Mouse (Mus musculus) heart, postnatal 4 days (tissue): Measurements from ENCODE around the gene Cd200r4. TPM values are rescaled to one million over a fixed set of nuclear protein-coding genes. Genes with fewer than 3 reads are reported as not detected.
"Not testable (repeated sequence)": the region's sequence is repeated elsewhere in the genome, so short reads cannot be mapped to it uniquely, and the experiment has no call there.

Experiments
- DNase-seq: peaks from one replicate; pipeline ENCODE4 v3.0.0; 2021
- total RNA-seq, 2 experiments: library from RNA; stranded (reverse); gene quantifications; 2 replicates each; pipeline ENCODE4 v1.2.3; 2021

Gene Cd200r4
- total RNA-seq, result not detected

DNA sequence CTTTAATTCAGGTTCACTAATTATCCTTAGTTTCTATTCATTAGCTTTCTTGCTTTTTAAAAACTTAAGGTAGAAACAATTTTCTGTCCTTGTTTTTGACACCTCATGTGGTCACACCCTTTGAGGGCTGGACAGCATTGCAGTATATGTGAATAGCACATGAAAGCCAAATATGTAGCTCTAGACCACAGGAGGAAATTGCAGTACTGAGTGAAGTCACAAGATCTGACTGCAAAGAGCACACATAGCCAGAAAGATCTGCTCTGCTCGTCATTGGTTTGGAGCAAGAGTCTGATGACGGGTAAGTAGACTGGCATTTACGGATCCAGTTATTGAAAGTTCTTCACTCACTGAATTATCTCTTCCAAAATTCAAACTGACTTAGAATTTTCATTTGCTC lies at the start of gene Cd200r4:
Gene Cd200r4, plus strand, starts transcription at position 190 of the 400 bp plus-strand sequence.
- DNase-seq, result no peak

DNA sequence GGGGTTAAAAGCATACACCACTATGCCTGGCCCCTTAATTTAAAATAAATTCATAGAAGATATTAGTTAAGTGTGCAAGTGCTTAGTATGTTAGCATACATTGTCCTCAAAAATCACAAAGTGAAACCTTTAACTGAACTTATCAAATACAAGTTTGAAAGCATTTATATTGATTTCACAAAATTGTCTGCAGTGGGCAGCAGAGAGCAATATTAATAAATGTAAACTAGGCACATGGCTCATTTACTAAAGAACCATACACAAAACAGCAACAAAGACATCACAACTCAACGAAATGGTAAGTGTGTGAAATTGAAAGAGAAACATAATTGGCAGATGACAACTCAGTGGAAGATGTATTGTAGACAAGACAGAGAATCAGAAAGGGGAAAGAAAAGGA lies 49.7 kb upstream of the Cd200r4 start:
- no peak for DNase-seq

DNA sequence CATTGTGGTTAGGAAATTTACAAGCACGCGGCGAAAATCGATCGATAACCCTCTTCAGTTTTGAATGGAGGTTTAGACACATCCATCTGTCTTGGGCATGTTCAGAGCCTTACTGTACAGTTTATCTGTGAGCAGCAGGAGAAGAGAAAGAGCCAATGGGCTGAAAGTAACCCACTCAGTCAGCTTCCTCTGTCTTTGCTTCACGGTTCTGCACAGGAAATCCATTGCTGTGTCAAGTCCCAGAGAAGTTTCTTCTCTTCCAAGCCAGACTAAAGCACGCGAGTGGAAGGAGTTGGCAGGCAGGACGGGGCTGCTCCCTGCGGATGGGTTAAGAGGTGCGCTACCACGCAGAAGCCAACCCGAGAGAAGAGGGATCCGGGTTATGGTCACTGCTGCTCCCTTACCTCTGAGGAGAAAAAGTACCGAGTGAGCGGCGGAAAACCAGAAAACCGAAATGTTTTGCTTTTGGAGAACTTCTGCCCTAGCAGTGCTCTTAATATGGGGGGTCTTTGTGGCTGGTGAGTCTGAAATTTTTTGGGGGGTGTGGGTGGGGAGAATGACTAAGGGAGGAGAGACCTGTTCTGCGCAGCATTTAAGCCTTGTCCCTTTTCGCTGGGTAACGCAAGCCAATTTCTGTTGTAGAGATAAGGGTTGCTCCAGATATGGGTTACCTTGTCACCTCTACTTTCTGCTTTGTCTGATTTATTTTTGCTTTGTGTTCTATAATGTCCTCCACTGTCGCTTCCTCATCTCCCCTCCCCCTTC lies 45.8 kb upstream of the Cd200r4 start, which contains the start of gene Cd200r1:
Gene Cd200r1, plus strand, starts transcription at position 182 of the 765 bp plus-strand sequence.
- no peak for DNase-seq

DNA sequence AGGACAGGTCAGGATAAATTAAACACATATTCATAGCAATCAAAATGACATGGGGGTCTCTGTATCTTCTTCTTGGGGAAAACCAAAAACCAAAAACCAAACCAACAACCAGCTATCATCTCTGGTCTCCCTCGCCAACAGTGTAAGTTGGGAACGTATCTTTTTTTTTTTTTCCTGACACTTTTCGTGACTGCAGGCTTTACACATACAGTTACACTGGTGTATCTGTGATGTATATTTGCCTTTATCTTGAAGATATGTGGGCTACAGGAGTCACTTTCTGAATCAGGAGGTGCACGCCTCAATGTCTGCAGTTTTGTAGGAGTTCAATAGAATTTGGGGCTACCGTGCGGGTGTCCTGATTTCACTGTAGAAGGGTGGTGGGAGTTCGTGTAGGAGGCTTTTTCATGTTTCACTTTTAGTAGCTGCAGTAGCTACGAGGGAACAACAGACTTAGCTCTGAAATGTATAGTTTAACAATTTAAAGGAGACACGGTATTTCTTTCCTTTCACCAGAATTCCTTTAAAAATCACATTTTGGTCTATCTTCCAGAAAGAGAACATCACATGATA lies 45.1 kb upstream of the Cd200r4 start:
- DNase-seq, result no peak

DNA sequence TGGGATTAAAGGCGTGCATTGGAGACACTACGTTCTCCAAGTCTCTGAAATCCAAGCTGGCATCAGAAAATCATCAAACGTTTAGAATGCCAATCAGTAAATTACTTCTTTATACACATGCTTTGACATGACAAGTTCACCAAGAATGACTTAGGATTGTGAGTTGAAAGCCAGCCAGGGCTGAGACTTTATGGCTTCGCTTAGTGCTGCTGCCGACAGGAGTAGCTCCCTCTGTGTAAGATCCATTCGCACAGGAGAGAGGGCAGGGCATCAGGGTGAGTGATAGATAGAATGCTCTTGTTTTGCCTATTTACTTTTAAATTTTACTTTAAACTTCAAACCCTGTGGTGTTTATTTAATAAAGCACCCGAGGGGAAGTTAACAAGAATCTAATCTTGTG lies 44.0 kb upstream of the Cd200r4 start:
- no peak for DNase-seq

DNA sequence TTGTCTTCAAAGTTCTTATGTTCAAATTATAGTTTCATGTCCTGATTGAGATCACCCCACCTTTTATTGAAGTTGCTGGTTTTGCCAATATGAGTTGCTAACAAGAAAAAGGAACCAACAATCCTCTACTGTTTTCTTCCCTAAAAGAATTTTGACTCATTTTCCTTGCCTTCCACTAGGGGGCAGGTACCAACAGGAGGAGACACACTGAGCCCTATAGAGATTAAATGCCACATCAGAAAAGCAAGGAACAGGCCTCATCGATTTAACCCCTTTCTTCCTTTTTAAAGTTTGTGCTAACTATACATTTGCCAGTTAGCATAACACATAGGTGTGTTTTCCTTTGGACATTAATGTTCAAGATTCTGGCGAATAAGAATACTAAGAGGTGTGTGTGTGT lies 43.6 kb upstream of the Cd200r4 start:
- no peak for DNase-seq

DNA sequence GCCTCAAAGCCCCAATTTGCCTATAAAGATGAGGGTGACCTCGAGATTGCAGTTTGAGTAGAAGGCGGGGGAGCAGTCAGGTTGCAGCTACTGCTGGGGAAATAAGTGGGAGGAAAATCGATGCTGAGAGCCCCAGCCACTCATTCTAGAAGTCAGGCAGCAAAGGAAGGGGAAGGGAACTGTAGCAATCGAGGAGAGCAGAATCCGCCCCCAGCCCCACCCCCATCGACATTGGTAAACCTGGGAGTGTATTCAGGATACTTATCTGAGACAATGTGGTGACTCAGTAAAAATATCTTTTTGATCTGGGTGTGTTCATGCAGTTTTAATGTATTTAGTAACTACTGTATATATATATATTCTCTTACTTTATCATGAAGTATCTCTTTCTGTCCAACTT lies 39.0 kb upstream of the Cd200r4 start:
- DNase-seq, result no peak

DNA sequence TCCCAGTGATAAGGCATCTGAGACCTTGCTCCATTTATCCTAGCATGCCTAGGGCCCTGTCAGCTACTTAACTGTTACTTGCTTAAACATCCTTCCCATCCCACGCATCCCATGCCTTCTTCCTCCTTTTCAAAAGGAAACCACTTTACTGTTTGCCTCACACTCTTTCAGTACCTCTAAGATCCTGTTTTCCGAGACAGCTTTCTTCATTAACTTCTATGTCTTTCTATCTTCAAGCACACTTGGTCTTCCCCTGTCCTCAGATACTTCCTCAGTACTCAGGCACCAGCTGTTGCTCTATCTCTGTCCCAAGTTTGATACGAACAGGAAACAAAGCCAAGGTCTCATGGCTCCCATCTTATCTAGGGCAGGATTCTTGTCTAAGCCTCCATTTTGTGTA lies 37.9 kb upstream of the Cd200r4 start:
- DNase-seq, result no peak

DNA sequence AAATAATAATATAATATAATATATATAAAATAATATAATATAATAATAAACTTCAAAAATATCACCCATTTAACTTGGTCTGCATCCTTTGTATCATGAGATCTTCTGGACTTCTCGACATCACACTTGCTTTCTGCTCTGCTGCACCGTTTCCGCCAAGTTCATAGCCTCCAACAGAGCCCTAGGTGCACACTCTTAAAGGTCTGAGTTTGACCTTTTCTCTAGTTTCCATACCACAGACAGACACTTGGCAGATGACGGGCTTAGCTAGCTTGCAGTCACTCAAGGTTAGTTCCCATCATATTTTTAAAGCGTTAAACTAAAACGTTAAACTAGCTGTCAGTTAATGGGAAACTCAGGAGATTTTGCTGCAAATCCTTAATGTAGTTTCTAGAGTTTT lies 37.3 kb upstream of the Cd200r4 start:
- DNase-seq, result no peak

DNA sequence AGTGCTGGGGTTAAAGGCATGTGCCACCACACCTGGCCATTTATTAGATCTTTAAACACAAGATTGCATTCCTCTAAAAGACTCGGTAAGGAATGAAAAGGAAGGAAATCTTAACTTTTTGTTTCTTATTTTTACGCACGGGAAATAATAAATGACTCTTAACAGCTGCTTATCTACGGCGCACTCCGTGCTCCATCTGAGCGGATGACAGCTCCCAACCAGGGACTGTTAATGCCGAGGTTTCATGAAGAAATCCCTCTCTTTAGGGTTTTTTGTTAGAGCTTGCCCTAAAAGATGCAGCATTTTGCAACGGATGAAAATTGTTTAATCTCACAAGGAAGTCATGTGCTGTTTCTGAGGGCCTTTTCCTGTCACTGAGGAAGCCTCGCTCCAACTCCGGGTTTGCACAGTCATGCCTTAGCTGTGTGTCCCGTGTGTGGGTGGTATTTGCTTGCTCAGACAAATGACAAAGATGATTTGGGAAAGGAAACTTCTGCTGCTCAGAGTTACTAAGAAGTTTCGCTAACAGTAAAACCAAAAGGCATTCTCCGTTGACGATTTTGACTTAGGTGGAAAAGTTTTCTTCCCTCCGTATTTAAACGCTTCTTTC lies 32.9 kb upstream of the Cd200r4 start:
- DNase-seq, result peak; percentile 23

DNA sequence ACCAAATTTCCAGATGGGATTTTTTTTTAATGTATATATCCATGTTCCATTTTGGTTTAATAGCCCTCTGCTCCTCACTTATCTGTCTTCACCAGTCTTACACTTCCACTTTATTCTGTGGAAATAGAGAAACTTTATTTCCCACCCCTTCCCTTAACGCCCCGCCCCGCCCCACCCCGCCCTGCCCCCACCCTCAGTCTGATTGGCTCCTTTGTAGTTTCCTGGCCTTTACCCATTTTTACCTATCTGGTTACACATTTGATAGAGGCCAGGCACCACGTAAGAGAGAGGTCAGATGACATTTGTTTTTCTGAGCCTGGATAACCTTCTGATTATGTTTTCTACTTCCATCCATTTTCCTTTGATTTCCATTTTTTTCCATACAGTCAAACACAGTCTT lies 32.0 kb upstream of the Cd200r4 start:
- no peak for DNase-seq

DNA sequence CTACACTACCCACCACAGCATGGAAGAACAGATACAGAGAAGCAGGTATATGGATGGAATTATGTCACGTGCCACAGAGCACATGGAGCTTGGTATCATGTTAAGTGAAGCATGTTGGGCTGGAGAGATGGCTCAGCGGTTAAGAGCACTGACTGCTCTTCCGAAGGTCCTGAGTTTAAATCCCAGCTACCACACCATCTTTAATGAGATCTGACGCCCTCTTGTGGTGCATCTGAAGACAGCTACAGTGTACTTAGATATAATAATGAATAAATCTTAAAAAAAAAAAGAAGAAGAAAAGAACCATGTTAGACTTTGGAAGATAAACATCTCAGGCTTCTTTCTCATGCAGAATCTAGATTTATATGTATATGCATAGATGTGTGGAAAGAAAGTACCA lies 30.8 kb upstream of the Cd200r4 start:
- no peak for DNase-seq

DNA sequence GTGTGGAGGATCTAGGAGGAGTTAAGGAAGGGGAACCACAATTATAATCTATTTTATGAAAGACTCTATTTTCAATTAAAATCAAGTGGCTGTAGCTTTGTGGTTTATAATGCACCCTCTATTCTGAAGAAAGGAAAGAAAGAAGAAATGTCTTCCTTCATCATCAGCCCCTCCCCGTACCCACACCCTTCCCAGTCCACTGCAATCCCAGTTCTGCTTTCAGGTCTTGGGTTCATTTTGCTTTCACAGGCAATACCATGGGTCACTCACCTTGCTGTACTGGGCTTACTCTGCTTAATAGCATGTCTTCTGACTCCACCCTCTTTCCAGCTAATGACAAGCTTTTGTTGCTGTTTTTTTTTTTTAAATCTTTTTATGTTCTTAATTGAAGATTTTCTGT lies 24.6 kb upstream of the Cd200r4 start:
- no peak for DNase-seq

DNA sequence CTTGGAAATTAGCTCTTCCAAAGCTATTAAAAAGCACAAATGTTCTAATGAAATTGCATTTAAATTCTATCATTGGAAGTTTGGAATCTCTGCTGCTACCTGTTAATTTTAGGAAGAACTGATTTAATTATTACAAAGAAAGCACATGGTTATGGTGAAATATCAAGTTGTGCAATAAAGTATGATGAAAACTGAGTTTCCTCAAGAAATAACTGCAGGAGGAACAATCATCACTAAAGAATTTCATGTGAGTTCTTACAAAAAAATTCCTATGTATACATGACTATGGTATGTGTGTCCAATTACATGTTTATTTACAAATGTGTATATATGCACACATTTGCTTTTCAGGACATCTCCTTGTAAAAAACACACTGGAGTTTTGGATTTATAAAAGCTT lies 17.1 kb upstream of the Cd200r4 start:
- DNase-seq, result no peak

DNA sequence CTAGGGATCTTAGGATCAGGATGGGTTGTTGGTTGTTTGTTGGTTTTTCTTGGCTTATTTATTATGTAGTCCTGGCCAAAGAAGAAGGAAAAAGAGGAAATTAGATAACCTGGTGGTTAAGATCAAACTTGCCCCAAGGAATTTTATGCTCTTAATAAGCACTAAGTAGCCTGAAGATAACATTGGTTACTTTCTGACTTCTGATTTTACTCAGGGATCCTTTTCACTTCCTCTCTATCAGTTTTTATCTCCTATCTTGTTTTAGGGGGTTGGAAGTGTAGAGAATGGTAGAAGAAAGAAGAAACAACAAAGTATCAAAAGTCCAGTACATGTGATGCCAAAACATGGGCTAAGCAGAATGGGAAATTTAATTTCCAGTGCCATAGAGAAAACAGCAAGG lies 5.6 kb upstream of the Cd200r4 start:
- DNase-seq, result no peak

DNA sequence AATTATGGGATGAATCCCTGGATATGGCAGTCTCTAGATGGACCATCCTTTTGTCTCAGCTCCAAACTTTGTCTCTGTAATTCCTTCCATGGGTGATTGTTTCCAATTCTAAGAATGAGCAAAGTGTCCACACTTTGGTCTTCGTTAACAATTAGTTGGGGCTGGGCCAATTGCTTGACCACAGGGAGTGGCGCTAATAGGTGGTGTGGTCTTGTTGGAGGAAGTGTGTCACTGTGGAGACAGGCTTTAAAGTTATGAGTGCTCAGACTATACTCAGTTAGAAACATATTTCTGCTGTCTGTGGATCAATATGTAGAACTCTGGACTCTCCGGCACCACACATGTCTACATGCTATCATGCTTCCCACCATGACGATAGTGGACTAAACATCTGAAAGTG lies 1.3 kb upstream of the Cd200r4 start:
- not testable (repeated sequence) for DNase-seq

DNA sequence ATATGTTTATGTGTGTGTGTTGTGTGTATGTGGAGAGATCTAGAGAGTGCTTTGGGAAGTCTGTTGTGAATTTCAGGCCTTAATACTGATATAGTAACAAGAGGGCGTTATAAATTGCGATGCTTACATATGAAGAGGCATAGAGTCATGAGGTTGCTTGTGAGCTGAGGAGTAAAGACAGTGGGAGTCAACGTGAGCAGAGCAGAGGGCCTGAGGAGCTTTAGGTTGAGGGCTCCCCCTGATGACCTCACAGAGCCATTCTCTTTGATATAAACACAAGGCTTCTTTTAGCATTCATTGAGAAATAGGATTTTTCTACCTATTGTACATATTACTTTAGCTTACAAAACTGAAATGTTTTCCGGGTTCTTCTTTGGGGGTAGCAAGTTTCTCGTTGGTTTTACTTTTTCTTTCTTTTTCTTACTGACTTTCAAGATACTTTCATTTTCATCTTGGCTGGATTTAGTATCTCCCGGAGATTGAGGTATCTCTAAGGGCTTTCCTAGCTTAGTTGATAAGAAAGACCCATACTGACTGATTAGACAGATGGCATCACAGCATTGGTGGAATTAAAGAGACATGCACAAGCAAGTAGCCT lies 1.0 kb downstream of the Cd200r4 start:
- no peak for DNase-seq

DNA sequence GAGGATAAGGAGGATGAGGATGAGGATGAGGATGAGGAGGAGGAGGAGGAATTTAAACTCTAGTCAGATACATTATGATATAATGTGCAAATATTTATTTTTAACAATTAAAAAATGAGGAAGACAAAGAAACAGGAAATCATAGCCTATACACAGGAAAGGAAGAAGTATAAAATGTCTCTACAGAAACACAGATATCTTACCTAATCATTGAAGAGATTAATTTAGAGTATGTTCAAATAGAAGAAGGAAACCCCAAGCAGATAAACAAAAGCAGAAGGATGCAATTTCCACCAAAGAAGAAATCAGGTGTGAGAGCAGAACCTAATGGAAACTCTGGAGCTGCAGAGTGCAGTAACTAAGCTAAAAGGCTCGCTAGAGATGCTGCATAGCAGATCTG lies 6.5 kb downstream of the Cd200r4 start:
- DNase-seq, result no peak

DNA sequence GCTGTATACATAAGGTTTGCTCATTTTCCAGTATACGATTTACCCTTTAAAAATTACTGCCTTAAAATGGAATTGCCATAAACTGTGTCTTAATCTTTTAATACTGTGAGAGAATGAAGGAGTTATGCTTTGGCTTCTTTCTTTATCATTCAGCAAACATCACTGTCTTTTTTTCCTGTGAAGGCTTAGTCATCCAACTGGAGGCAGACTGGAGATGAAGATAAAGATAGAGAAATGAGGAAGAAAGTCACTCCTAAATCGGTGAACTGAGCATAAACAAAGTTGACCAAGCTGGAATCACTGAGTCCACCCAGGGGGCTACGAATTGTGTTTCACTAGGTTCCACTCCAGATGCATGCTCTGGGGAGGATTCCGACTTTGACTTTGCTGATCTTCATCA lies 9.0 kb downstream of the Cd200r4 start:
- DNase-seq, result no peak

DNA sequence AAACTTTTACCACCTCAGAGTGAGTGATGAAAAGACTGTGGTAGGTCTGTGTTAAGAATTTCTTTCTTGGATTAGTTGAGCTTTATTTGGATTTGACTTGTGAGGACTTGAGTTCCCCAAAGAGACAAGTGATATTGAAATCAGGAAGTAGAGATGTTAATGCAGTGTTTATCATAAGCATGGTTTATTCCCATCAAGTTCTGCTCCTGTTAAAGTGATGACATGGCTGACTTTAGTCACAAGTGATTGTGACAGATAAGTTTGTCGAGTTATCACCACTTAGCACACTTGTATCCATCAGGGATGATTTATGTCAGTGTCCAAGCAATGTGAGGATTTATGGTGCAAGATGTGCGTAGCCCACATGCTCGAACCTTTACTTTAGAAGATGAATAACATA lies 20.8 kb downstream of the Cd200r4 start:
- DNase-seq, result no peak

DNA sequence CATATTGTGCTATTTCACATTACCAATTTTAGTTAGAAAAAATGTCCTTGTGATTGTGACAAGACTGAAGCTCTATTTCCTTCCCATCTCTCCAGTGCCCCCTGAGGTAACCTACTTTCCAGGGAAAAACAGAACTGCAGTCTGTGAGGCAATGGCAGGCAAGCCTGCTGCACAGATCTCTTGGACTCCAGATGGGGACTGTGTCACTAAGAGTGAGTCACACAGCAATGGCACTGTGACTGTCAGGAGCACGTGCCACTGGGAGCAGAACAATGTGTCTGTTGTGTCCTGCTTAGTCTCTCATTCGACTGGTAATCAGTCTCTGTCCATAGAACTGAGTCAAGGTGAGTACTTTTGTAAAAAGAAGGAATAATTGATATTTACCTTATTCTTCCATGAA lies 21.7 kb downstream of the Cd200r4 start:
- not testable (repeated sequence) for DNase-seq

DNA sequence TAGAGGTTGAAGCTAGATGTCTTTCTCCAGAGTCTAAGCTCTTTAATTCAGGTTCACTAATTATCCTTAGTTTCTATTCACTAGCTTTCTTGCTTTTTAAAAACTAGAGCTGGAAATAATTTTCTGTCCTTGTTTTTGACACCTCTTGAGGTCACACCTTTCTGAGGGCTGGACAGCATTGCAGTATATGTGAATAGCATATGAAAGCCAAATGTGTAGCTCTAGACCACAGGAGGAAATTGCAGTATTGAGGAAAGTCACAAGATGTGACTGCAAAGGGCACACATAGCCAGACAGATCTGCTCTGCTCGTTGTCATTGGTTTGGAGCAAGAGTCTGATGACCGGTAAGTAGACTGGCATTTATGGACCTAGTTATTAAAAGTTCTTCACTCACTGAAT lies 55.3 kb downstream of the Cd200r4 start, which contains the start of gene Cd200r2:
Gene Cd200r2, plus strand, starts transcription at position 301 of the 400 bp plus-strand sequence.
- DNase-seq, result no peak

DNA sequence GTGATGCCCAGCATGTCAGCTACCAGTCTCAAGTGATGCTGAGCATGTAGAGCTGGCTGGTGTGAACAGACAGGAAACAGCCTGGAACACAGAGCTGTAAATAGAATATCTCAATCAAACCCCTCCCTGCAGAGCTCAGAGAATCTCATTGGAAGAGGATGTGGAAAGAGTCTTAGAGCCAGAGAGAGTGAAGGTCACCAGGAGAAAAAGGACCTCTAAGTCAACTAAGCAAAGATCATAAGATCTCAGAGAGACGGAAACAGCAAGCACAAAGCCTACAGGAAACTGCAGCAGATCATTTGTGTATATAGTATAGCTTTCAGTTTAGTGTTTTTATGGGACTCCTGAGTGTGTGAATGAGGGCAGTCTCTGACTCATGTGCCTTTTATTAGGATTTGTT lies 63.6 kb downstream of the Cd200r4 start:
- no peak for DNase-seq

DNA sequence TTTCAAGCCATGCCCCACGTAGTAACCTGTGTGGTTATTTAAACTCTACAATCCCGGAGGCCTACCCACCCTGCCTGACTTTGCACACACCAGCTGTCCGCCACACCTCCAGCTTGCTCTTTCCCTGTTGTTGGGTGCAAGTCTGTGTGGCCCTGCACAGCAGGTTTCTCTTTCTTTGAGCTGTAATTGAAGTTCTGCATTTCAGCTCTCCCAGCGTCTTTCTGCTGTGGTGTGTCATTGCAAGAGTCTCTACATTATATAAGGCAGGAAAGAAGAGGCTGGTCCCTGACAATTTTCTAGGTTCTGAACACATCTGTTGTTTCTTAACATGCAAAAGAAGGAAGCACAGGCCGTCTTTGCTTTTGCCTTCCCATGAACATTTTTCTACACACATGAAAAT lies 65.1 kb downstream of the Cd200r4 start:
- DNase-seq, result no peak
